Mouse (Mus musculus): Measurements from ENCODE around the gene Med28. TPM values are rescaled to one million over a fixed set of nuclear protein-coding genes. Genes with fewer than 3 reads are reported as not detected.

Med28 gene
- total and polyA plus RNA-seq, 3 experiments = 177 to 195 TPM; not detected in 1

DNA sequence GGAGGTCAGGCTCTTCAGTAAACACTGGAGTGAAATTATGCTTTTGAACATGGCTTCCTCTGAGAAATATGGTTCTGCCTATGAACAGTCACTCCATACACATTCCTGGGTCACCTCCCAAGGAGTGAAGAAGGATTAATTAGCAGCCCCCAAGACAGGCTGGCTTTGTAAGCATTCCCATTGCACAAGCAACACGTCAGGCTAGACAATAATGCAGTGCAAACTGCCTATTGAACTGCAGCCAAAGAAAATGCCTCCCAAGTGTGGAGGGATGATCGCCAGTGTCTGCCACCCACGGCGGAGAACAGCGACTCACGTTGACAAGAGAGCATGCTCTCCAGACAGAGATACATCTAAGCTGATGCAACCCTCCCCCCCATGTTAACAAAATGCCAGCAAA is 43.7 kb upstream of the Med28 start:
- Histone ChIP-seq H3K36me3 (ENCODE audit: control insufficient read depth in 1 of 2, insufficient read depth in 2 of 2, low read length in 2 of 2) (no peaks in the 10 kb centered on the region), H3K79me2 (ENCODE audit: control insufficient read depth, insufficient read depth, low read length, poor library complexity) (no peaks in the 10 kb centered on the region), H3K9me3 (replicated peaks; ENCODE audit: insufficient read depth, low read length) (no peaks in the 10 kb centered on the region), H3K4me3 (ENCODE audit: control insufficient read depth in 1 of 2, insufficient read depth in 1 of 2, low read depth in 2 of 2, low read length in 2 of 2) (no peak overlapping the region), H3K4me1 (ENCODE audit: control insufficient read depth in 1 of 2, insufficient read depth in 2 of 2, low read length in 2 of 2) (no peaks in the 10 kb centered on the region), H3K27ac (ENCODE audit: control insufficient read depth, low read depth, low read length) (no peak overlapping the region), H3K27me3 (ENCODE audit: control insufficient read depth in 1 of 2, insufficient read depth in 2 of 2, low read length in 2 of 2) (peaks cover 0 to 9% of the 10 kb centered on the region in 2 experiments; a peak in 3 of 4 replicates), H3K9ac (ENCODE audit: control insufficient read depth, low read depth, low read length, poor library complexity, severe bottlenecking) (no peak overlapping the region)
- no peak for TF ChIP-seq RCOR1 (IDR thresholded peaks at IDR 0.05; ENCODE audit: low read depth, low read length)
- no peak for TF ChIP-seq UBTF (IDR thresholded peaks at IDR 0.05; ENCODE audit: borderline replicate concordance, insufficient read depth, low read depth, low read length)
- no peak for TF ChIP-seq JUND (IDR thresholded peaks at IDR 0.05; ENCODE audit: low read depth, low read length)
- no peak for TF ChIP-seq TBP (IDR thresholded peaks at IDR 0.05; ENCODE audit: low read depth, low read length)
- no peak for TF ChIP-seq MAFK (IDR thresholded peaks at IDR 0.05; ENCODE audit: borderline replicate concordance, low read depth, low read length)
- no peak for TF ChIP-seq HCFC1 (IDR thresholded peaks at IDR 0.05; ENCODE audit: low read depth, low read length)
- no peak for TF ChIP-seq CTCF (IDR thresholded peaks at IDR 0.05 in 2 of 3, conservative IDR thresholded peaks at IDR 0.05 in 1 of 3; ENCODE audit: control insufficient read depth in 1 of 3, insufficient read depth in 1 of 3, low read depth in 2 of 3, low read length in 3 of 3, poor library complexity in 1 of 3, severe bottlenecking in 1 of 3)
- no peak for TF ChIP-seq MAZ (IDR thresholded peaks at IDR 0.05; ENCODE audit: low read depth, low read length)
- TF ChIP-seq POLR2AphosphoS2 (IDR thresholded peaks at IDR 0.05; ENCODE audit: low read length) = no peak
- TF ChIP-seq MEF2A (IDR thresholded peaks at IDR 0.05; ENCODE audit: extremely low read depth, insufficient replicate concordance, low read depth, low read length, poor library complexity, severe bottlenecking) = no peak
- no peak for DNase-seq (ENCODE audit: low read depth, low spot score)

- Histone ChIP-seq H3K27me3 (ENCODE audit: control insufficient read depth in 1 of 2, insufficient read depth in 2 of 2, low read length in 2 of 2) (peaks cover 1 to 6% of the 10 kb centered on the region in 2 experiments), H3K79me2 (ENCODE audit: control insufficient read depth, insufficient read depth, low read length, poor library complexity) (no peaks in the 10 kb centered on the region), H3K27ac (ENCODE audit: control insufficient read depth, low read depth, low read length) (no peak overlapping the region), H3K4me1 (ENCODE audit: control insufficient read depth in 1 of 2, insufficient read depth in 2 of 2, low read length in 2 of 2) (no peaks in the 10 kb centered on the region), H3K36me3 (ENCODE audit: control insufficient read depth in 1 of 2, insufficient read depth in 2 of 2, low read length in 2 of 2) (no peaks in the 10 kb centered on the region), H3K4me3 (ENCODE audit: control insufficient read depth in 1 of 2, insufficient read depth in 1 of 2, low read depth in 2 of 2, low read length in 2 of 2) (no peak overlapping the region), H3K9me3 (replicated peaks; ENCODE audit: insufficient read depth, low read length) (no peaks in the 10 kb centered on the region), H3K9ac (ENCODE audit: control insufficient read depth, low read depth, low read length, poor library complexity, severe bottlenecking) (no peak overlapping the region)
- TF ChIP-seq NRF1 (IDR thresholded peaks at IDR 0.05; ENCODE audit: insufficient read depth, low read depth, low read length, poor library complexity, severe bottlenecking) (no peak), MAZ (IDR thresholded peaks at IDR 0.05; ENCODE audit: low read depth, low read length) (no peak), CTCF (IDR thresholded peaks at IDR 0.05 in 2 of 3, conservative IDR thresholded peaks at IDR 0.05 in 1 of 3; ENCODE audit: control insufficient read depth in 1 of 3, insufficient read depth in 1 of 3, low read depth in 2 of 3, low read length in 3 of 3, poor library complexity in 1 of 3, severe bottlenecking in 1 of 3) (no peak), POLR2AphosphoS2 (IDR thresholded peaks at IDR 0.05; ENCODE audit: low read length) (no peak), UBTF (IDR thresholded peaks at IDR 0.05; ENCODE audit: borderline replicate concordance, insufficient read depth, low read depth, low read length) (no peak), RAD21 (IDR thresholded peaks at IDR 0.05; ENCODE audit: low read depth, low read length) (no peak), JUND (IDR thresholded peaks at IDR 0.05; ENCODE audit: low read depth, low read length) (no peak), MAX (IDR thresholded peaks at IDR 0.05; ENCODE audit: low read length) (no peak), ZNF384 (IDR thresholded peaks at IDR 0.05; ENCODE audit: low read depth, low read length) (no peak), GATA1 (IDR thresholded peaks at IDR 0.05; ENCODE audit: low read depth, low read length) (no peak), MXI1 (IDR thresholded peaks at IDR 0.05; ENCODE audit: low read depth, low read length) (no peak), POLR2A (IDR thresholded peaks at IDR 0.05; ENCODE audit: control insufficient read depth in 1 of 2, insufficient read depth in 1 of 2, low read depth in 1 of 2, low read length in 2 of 2, poor library complexity in 1 of 2) (no peak), KAT2A (conservative IDR thresholded peaks at IDR 0.05; ENCODE audit: low read depth, low read length) (no peak)
- DNase-seq (ENCODE audit: low read depth, low spot score) = no peak
Observed at GRCm38 (mm10) chr5:45477601-45478000, 42.4 kb upstream of the Med28 start.
